Mouse (Mus musculus) embryo, embryonic 10 days (tissue): ENCODE data around the gene Sh3tc1.

Source experiments
- DNase-seq: peaks from one replicate; pipeline ENCODE4 v3.0.0-alpha.2; 2015; ENCODE audit warnings: low spot score

The Sh3tc1 gene

DNA sequence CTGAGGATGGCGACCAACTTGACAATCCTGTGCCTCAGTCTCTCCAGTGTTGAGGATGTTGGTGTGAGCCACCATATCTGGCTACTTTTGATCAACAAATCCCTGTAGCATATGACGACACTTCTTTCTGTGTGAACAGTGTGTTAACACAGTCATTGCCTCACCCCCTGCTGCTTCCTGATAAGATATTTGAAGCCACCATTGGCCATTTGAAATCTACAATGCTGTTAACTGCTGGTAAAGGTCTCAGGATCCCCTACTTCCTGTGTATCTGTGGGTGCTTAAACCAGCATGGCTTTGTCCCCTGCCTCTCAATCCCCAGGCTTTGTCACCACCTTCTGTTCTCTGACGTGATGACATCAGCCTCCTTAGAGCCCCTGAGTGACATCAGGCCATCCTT lies 54.7 kb downstream of the Sh3tc1 start:
- DNase-seq = no peak

DNA sequence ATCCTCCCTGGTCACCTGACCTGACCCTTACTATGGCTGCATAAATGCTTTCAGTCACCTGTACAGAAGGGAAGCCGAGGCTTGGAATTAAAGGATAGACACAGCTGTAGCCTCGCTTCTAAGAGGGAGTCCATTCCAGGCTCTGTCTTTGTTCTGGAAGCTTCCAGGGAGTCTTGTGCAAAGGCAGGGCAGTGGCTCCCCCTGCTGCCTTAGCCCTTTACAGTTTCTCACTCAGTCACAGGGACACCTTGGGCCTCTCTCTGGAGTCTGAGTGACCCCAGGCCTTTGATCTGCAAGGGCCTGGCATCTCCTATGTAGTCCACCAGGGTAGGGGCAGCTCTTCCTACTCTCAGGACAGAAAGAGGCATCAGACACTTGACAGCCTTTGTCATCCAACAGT lies 58.8 kb downstream of the Sh3tc1 start:
- DNase-seq = peak; percentile 35

DNA sequence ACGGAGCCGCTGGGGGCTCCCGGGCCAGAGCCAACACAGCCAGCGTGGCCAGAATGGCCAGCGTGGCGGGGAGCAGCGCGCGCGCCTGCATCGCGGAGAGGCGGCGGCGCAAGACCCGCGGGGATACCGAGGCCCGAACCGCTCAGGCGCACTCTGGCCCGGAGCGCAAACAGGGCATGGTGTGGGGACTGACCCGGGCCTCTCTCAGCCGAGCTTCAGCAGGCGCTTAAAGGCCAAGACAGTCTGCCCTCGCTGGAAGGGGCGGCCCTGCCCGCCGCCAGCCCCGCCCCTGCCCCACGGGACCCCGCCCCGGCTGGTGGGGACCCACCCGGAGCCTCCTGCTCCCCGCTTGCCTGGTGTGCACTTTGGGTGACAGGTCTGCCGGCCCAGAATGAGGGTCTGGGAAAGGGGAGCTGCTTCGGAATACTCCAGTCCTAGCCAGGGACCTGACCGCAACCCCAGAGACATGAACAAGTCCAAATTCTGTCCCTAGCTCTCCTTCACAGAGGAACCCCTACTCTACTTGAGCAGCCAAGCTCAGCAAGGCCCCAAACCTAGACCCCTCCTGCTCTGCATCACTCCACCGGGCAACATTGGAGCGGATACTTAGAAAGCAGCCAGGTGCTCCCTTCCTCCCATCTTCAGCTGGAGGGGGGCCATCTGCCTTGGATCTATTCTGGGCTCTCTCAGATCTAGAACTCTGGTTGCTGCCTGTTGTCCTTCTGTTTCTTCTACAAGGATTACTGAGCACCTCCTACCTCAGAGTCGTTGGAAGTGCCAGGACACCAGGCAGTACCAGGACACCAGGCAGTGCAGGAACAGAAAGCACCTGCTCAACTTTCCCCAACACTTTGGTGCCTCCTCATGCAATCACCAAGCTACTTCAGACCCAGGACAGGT lies 60.3 kb downstream of the Sh3tc1 start, which contains the start of gene Htra3:
Htra3 (minus strand) TSS at position 527 of the 900 bp plus-strand sequence.
- DNase-seq = no peak

DNA sequence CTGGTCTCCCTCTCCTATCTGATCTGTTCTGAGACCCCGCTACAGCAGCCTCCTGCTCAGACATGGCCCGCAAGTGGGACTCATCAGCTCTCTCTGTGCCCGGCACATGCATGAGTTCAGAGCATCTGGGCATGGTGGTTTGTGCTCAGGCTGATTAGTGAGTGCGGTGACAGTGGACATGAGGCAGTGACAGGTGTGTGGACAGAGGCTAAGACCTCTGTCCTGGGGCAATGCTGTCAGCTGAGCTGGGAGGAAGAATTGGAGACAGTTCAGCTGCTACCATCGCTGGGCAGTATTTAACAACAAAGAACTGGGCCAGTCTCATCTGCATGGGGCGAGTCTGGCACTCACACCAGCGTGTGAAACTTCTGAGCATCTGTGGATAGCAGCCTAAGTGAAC lies 62.8 kb downstream of the Sh3tc1 start:
- no peak for DNase-seq

DNA sequence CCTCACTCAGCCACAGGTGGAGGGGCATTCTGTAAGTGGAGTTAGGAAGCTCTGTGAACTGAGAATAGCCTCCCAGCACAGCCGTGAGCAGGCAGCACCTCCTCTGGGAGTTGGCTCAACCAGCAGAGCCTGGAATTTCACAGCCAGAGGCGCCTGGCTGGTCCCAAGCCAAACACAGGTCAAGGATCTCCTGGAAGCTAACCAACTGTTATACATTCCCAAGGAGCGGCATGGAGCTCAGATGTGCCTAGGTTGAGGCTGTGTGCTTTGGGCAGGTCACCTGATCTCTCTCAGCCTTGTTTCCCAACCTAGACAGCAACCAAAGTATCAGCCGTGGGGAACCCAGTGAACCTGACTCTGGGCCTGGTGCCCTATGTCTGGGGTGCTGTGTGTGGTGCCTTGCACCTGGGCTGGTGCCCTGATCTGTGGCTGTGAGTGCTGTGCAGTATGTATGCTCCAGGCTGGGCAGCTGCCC lies 65.7 kb downstream of the Sh3tc1 start:
- no peak for DNase-seq

DNA sequence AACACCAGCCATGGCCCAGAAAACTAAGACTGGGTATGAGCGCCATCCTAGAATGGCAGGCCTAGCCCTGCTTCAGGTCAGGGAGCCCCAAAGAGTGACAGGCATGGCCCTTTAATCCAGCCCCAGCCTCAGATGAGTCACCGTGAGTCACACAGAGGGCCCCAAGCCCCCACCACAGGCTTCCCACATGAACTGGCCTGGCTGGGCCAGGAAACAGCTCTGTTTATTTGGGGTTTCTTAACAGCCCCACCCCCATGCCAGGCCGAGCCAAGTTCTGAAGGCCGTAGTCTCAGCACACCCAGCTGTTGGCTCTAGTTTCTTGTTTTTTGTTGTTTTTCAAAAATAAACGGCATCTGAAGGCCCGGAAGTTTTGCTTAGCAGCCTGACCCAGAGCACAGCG lies 66.7 kb downstream of the Sh3tc1 start:
- DNase-seq = no peak

DNA sequence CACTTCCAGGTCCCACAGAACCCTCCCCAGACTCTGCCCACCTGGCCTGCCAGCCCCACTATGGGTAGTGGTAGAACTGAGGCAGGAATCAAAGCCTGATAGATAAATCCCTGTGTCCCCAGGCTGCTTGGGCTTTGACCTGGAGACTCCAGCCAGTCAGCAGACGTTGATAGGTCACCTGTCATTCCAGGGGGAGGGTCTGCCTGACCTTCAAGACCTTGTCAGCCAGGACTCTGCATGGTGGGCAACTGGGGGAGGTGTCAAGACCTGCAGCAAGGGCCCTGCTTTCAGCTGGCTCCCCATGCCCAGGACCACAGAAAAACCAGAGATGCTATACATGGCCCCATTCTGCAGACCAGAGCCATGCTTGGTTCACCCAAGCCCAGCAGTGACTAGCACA lies 67.2 kb downstream of the Sh3tc1 start:
- no peak for DNase-seq

DNA sequence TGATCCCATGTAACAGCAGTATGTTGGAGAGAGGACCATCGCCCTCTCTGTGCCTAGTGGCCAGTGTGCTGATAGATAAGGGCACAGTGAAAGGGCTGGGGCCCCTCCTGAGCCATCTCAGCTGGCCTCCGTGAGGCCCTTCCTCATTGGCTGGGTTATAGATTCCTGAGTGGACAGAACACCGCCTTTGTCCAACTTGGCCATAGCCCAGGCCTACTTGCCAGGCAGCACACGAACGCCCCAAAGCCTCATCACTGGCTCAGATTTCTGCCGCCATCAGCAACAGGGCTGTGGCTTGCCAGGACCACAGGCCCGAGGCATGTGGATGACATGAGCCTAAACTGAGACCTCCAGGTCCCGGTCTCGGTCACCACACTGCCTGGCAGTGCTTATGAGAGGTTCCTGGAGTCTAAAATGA lies 68.3 kb downstream of the Sh3tc1 start:
- DNase-seq = no peak

DNA sequence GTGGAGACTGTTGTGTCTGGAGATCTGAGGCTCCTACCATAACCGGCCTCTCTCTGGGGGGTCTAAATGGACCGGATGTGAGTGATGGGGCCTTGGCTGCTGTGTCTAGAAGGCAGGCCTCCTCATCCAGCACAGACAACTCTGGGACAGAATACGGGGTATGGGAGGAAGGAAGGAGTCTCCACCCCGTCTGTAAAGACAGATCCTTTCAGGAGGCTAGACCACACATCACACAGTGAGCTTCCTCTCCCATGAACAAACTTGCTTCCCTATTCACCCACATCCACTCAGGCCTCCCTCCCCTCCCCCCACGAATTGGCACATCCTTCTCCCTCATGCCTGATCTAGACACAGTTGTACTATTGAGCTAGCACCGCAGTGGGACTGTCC lies 69.4 kb downstream of the Sh3tc1 start:
- DNase-seq = no peak

DNA sequence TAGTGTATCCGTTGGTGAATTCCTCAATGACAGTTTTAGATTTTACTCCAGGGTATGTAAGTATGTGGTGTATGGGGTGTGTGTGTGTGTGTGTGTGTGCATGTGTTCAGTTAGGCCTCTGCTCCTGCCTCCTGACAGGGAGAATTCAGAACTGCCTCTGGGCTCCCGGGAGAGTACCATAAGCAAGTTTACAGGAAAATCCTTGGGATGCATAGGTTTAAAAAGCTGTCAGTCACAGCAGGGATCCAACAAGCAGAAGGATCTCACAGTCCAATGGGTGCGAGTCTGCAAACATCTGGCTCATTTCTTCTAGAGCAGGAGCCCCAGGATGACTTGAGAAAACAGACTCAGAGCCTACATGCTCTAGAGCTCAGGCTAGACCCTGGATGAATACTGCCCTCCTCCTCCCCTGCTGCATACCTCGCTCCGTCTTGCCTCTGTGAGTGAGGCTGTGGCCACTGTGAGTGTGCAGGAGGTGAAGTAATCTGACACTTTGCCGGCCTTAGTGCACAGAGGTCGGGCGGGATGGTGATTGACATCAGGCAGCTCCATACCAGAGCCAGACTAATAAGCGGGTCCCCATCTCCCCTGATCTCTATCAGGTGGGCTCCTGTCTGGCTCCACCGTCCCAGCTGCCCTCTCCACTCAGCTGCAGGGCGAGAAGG lies 69.9 kb downstream of the Sh3tc1 start:
- DNase-seq = peak; percentile 83

DNA sequence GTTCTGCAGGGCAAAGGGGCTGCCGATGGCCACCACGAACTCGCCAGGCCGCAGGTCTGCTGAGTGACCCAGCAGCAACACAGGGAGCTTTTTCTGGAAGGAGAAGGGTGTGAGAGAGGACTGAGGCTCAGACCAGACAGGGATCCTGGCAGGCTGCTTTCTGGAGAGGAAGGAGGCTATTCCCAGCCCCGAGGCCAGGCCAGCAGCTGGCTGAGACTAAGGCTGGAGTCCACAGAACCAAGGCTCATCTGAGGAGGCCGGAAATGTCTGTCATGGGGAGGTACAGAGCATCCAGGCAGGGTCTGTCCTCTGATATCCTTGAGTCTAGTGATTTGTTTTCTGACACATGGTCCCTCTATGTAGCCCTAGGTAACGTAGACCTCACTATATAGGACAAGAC lies 73.6 kb downstream of the Sh3tc1 start:
- DNase-seq = no peak

DNA sequence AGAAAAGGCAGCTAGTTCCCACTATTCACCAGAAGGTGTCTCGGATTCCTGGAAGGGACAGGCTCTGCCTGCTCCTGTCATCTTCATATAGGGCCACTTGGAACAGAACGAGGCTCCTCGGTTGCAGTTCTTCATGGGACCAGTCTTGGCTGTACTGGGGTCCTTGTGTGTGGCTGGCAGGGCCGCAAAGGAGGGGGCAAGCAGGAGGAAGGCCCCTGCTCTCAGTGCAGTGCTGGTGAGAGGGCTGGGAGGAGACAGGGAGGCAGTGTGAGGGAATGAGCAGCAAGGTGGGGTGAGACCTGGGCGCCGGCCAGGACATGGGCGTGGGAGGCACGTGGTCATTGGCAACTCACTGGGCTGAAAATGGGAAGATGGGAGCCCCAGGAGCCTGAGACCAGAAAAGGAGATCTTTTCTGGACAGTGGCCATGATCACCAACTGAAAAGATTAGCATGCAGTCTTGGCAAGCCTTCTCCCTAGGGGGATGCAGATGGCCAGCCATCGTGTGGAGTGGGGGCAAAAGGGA lies 77.7 kb downstream of the Sh3tc1 start:
- DNase-seq = no peak

DNA sequence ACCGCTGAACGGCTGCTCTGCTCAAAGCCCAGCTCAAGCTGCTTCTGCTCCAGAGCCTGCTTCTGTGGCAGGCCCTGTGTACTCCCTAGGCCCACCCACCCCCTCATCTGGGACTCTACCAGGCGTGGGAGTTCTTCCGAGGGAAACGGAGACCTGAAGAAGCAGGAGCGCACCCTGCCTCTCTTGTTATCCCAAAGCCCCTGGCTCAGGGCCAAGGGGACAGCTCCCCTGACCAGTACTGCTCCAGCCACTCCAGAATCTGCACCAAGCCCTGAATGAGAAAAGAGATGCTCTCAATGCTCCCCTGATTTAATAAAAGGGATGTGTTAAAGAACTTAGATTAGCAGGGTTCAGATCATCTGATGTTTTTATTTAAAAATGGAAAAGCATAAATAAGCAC lies 78.6 kb downstream of the Sh3tc1 start:
- no peak for DNase-seq

DNA sequence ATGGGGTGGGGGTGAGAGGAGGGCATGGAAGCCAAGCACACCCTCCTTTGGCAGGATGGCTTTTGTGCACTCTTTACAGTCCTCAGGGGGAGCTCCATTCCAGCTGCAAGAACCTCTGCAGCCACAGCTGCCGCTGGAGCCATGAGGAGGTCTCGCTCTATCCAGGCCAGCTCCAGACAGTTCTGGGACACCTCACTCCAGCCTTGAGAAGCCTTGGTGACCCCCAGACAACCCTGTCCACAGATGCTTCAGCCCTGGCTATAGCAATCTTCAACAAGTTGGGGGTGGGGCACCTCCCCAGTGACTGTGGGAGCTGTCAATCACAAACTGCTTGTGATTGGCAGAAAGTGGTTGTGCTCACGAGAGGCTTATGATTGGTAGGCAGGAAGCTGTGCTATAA lies 80.3 kb downstream of the Sh3tc1 start:
- DNase-seq = no peak

DNA sequence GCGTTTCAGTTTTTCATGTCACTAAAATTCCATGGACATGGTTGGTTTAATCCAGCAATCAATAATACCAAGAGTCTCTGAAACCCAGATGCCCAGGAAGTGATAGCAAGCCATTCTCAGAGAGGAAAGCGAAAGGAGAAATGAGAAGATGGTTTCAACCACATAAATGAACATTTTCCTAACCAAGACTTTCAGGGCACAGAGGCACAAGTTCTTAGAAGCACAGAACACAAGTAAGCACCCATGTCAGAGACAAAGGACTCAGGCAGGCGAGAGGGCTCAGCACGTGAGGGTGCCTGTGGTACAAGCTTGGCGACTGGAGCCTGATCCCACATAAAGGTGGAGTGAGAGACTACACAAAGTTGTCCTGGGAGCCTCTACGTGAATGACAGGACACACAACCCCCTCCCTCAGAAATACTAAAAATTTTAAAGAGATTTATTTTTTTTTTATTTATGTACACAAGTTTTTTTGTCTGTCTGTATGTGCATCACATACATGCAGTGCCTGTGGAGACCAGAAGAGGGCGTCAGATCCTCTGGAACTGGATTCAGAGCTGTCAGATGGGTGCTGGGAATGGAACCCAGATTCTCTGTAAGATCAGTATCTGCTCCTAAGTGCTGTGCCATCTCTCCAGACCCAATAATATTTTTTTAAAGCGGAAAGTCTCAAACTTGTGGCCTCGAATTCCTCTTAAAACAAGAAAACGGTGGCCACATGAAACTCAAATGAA lies 83.9 kb downstream of the Sh3tc1 start:
- DNase-seq = no peak

DNA sequence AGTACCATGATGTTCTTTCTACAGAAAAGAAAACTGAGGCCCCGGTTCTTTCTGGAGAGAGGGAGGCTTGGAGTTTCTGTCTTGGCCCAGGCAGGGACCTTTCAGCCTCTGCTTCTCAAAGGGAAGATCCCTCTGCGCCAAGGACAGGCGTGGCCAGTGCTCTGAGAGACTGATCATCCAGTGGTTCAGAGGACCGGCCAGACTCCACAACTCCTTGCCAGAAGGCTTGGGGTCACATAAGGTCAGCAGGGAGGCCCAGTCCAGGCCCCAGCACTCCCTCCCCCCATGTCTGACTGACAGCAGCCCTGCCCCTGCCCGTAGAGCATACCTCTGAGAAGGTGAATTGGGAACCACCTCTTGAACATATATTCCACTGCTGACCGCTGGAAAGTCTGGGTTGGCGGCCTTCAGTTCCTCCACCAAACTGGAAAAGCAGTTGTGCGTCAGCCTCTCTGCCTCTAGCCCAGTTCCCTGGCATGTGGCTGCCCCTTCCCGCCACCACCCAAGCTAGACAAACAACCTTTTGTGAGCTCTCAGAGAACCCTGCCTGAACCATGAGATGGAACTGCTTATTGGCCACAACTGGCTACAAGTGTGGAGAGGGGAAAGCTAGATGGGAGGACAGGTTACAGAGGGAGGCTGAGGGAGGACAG lies 85.9 kb downstream of the Sh3tc1 start:
- peak; percentile 32 for DNase-seq

DNA sequence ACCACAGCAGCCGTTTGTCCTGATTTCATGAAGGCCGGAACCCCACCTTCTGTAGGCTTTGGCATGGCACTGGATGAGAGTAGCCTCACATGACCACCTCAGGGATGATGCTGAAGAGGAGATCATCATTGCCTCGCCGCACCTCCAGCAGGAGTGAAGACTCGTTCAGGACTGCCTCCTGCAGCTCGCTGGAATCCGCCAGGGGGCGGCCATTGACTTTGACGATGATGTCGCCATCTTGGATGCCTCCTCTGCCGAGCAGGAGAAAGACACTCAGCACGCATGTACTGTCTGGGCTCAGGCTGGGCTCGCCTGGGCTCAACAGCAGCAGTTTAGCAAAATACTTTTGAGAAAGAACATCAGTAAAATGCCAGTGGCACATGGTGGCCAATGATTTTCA lies 86.9 kb downstream of the Sh3tc1 start:
- DNase-seq = no peak

DNA sequence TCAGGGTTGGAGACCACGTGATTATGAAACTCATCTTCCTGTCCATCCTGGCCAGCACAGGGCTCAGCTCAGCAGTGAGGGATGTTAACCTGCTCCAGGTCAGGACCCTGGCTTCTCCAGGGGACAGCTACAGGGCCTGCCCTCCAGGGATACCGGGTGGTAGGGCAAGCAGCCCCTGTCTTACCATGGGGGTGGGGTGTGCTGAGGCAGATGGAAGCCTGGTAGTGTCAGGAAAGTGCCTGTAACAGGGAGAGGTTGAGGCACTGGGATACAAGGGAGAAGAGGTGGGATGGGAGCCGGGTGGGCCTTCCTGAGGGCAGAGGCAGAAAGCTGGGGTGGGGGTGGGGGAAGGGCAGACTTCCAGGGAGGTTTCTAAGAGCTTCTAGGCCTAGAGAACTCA lies 87.5 kb downstream of the Sh3tc1 start:
- no peak for DNase-seq

DNA sequence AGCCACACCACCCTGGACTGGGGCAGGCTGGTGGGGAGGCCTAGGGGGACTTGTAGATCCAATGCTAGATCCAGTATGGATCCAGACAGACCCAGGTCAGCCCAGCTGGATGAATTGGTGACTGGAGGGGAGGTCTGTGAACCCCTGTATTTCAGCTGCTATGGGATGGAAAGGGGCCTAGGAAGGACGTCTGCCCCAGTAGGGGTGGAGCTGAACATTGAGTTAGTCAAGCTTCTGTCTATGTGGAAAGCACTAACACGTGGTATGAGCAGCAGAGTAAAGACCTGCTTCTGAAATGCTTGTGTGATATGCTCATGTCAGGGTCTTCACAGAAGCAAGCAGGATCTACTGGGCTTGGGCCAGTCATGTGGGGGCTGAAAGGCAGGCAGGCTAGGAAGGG lies 91.6 kb downstream of the Sh3tc1 start:
- DNase-seq = no peak

DNA sequence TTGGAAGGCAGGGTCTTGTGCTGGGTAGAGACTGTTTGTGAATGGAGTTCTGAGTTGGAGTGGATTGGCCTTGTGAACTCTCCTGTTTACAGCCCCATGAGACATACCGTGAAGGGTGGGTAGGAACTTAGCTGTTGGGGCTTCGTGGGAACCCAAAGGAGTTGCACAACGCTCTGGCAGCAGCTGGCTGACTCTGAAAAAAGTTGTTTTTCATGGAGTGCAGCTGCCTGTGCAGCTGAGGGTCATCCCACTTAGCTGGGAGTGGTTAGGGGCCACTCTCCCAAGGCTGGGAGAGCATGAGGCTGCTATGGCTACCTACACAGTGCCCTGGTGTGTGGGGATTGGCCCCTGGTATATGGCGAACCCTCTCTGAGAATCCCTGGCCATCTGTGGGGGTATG lies 92.2 kb downstream of the Sh3tc1 start:
- DNase-seq = no peak
